Mouse (Mus musculus): Measurements from ENCODE around the gene Gnb1l.

The Gnb1l gene

GRCm38 (mm10) chr16:18586076-18586905 lies 87.8 kb downstream of the Gnb1l start:
- peak; percentile 76 for DNase-seq (ENCODE audit: extremely low spot score, low spot score)

- DNase-seq (ENCODE audit: extremely low spot score, low spot score), result no peak
Observed at GRCm38 (mm10) chr16:18586906-18587546, 88.5 kb downstream of the Gnb1l start.

- peak; percentile 73 for DNase-seq (ENCODE audit: extremely low spot score, low spot score)
Observed at GRCm38 (mm10) chr16:18587847-18588737, 89.6 kb downstream of the Gnb1l start.

GRCm38 (mm10) chr16:18588738-18589055 lies 90.2 kb downstream of the Gnb1l start:
- DNase-seq (ENCODE audit: extremely low spot score, low spot score), result peak; percentile 62

GRCm38 (mm10) chr16:18589080-18589621 lies 90.6 kb downstream of the Gnb1l start:
- peak; percentile 51 for DNase-seq (ENCODE audit: extremely low spot score, low spot score)

GRCm38 (mm10) chr16:18589804-18590790 lies 91.6 kb downstream of the Gnb1l start, which contains the start of gene Tbx1:
Tbx1 (minus strand) TSS chr16:18590671.
- peak; percentile 57 for DNase-seq (ENCODE audit: extremely low spot score, low spot score)

DNA sequence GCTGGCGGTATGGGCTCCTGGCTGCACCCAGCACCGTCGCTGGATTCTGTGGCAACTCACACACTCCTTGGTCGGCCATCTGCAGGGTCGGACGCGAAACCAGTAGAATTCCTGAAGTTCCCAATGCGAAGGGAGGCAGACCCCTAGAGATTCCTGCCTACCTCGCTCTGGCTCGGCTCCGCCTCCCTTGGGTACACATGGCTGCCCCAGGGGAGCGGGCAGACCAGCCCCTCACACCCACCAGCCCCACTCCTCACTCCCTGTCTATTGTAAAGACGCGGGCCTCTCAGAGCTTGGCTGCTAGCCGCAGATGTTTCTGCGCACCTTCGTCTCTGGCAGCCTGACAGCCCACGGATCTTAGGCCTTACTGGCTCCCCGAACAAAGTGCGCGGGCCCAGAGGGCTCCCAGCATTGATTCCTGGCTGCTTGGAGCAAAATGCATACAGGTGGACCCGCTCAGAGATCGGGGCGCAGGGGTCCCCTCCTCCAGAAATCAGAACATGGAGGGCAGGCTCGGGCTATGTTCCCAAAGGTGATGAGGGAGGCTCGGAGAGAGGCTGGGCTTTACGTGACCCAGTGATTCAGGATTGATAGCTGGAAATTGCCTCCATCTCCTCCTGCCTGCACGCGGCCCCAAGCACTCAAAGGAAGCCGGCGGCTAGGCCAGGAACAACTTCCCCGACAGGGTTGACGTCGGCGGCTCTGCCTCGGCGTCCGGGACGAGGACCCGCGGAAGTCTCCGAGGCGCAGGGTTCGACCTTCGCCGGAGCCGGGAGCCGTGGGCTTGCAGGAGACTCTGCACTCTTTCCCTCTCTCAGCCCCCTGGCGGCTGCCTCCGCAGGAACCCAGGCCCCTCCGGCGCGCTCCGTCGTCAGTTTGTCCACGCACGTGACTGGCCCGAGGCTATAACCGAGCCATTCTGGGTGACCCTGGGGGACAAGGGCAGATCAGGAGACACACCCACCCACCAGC lies 92.8 kb downstream of the Gnb1l start:
- peak; percentile 68 for DNase-seq (ENCODE audit: extremely low spot score, low spot score)

GRCm38 (mm10) chr16:18593930-18594329 lies 95.4 kb downstream of the Gnb1l start:
- DNase-seq (ENCODE audit: extremely low spot score, low spot score), result no peak

DNA sequence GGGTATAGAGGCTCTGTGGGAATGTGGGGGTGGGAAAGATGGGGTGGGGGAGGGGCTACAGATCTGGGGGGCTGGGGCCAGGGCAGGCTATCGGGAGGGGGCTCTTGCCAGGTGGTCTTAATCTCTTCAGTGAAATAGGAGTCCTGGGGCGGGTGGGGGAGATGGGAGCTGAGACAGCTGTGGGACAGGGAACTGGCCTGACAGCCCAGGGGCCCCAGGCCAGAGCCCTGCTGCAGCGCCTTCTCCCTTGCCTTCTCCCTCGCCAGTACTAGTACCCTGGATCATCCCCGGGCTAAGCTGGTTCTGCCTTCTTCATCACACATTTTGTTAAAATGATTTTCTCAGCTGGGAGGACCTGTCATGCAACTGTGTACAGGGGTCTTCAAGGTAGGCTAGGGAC lies 97.7 kb downstream of the Gnb1l start:
- no peak for DNase-seq (ENCODE audit: extremely low spot score, low spot score)

DNA sequence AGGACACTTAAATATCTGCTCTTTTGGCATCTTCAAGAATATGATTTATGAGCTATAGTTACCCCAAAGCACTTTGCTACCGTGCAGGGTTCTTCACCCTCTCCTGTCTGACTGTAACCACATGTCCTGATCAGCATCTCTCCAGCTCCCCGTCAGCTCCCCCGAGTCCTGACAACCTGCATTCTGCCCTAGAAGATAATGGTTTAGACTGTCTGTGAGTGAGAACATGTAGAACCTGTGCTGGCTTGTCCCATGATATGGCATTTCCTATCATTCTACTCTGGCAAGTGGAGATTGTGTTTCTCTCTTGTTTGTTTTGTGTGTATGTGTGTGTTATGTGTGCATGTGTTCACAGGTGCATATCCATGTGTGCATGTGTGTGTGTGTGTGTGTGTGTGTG lies 99.5 kb downstream of the Gnb1l start:
- DNase-seq (ENCODE audit: extremely low spot score, low spot score), result no peak

DNA sequence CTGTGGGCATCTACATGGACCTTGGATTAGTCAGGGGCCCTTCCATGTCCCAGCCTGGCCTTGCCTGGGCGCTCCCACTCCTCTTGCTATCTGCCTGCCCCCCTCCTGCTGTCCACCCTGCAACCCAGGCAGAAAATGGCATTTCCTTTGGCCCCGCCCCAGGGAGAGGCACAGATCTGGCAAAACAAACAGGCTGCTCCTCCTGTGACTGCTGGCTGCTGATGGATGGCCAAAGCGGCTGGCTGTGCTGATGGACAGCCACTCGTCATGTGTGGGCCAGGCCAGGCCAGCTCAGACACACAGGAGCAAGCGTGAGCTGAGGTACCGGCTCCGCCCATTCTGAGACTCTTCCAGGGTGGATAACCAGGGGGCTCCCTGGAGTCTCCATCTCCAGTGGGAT lies 102.9 kb downstream of the Gnb1l start:
- DNase-seq (ENCODE audit: extremely low spot score, low spot score), result no peak

- DNase-seq (ENCODE audit: extremely low spot score, low spot score), result peak; percentile 15
Observed at GRCm38 (mm10) chr16:18604267-18604701, 105.8 kb downstream of the Gnb1l start.

DNA sequence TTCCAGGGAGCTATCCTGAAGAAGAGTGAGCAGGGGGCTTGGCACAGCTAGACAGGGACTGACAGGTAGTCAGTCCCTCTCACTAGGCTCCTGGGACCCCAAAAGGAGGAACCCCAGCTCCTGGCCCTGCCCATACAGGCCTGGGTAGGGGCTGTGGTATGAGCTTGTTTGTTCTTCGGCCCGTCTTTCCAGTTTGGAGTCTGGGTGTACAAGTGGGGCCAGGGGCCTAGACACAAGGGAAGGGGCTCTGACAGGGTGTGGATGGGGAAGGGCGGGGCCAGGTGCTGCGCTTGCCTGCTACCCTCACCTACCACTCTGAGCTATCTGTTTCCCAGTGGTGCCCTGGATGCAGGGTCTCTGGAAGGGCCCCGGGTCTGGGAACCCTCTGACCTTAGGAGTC lies 107.2 kb downstream of the Gnb1l start:
- no peak for DNase-seq (ENCODE audit: extremely low spot score, low spot score)

GRCm38 (mm10) chr16:18608226-18608625 lies 109.7 kb downstream of the Gnb1l start:
- no peak for DNase-seq (ENCODE audit: extremely low spot score, low spot score)

GRCm38 (mm10) chr16:18609099-18609498 lies 110.6 kb downstream of the Gnb1l start:
- no peak for DNase-seq (ENCODE audit: extremely low spot score, low spot score)

- DNase-seq (ENCODE audit: extremely low spot score, low spot score), result peak; percentile 54
Observed at GRCm38 (mm10) chr16:18611752-18612151, 113.2 kb downstream of the Gnb1l start.

- DNase-seq (ENCODE audit: extremely low spot score, low spot score), result no peak
Observed at GRCm38 (mm10) chr16:18613301-18613700, 114.8 kb downstream of the Gnb1l start.

All from neural tube, embryonic 10.5 days (tissue).